Mouse (Mus musculus): ENCODE data around the gene Paxx.

Paxx gene

DNA sequence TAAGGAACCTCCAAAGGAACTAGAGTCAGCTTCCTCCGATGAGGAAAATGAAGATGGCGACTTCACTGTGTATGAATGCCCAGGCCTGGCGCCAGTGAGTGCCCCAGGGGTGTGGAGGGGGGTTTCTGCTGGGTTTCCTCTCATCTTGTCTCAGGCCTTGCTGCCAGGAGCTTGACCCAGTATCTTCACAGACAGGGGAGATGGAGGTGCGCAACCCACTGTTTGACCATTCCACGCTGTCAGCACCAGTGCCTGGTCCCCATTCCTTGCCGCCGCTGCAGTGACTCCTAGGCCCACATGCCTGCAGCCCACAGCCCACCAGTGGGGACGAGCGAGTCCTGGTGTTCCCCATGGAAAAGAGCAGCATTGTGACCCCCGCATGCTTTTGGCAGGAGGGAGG lies 52.0 kb downstream of the Paxx start:
- no peak for DNase-seq (ENCODE audit: low read depth, low spot score)

Data from CD4-positive helper T cell, adult 2 months (primary cell).